8 mouse cellular contexts compared by ENCODE assay signal in genomic region chr16:91646681-91647419, GRCm38 (mm10). TPM values are rescaled to one million over a fixed set of nuclear protein-coding genes. Genes with fewer than 3 reads are reported as not detected.
DNase-seq lines count a peak whose midpoint lies in the region; ATAC-seq lines count a peak whose summit lies in the region.

Gene Gart (minus strand): TSS chr16:91646952.

- ATAC-seq in hindbrain, embryonic 16.5 days: peak; percentile 91

- peak; percentile 94 for DNase-seq in T-cell, adult 2 months (ENCODE audit: low spot score)
- DNase-seq in cerebellum, postnatal 36 days: peak; percentile 90 to 95
- peak; percentile 95 for DNase-seq in gastrocnemius, adult 18-20 months (ENCODE audit: low spot score)
- peak; percentile 93 for DNase-seq in left cerebral cortex, adult 18-20 months (ENCODE audit: low spot score in 2 of 2)
- peak; percentile 96 for DNase-seq in right cerebral cortex, adult 18-20 months
- DNase-seq in urinary bladder, postnatal 14 days (ENCODE audit: low spot score): peak; percentile 95

- peaks cover 88% of the 10 kb centered on the region for H3K79me2 ChIP-seq in macrophage (ENCODE audit: inconsistent target)

- peak within 1 kb of the TSS; percentile 80 for H3K4me2 ChIP-seq in hindbrain, embryonic 16.5 days (ENCODE audit: low read length)

- H3K9me3 ChIP-seq in hindbrain, embryonic 16.5 days (ENCODE audit: control insufficient read depth, low read length): no peaks in the 10 kb centered on the region

- H3K4me1 ChIP-seq in hindbrain, embryonic 16.5 days (ENCODE audit: control insufficient read depth, insufficient read depth, low read depth, low read length): peaks cover 14% of the 10 kb centered on the region

- peak within 1 kb of the TSS; percentile 100 for H3K27ac ChIP-seq in hindbrain, embryonic 16.5 days (ENCODE audit: low read depth, low read length)
- peak within 1 kb of the TSS; percentile 99 for H3K27ac ChIP-seq in macrophage

- under 1% methylated on average over 56 of the region's 59 CpGs for WGBS in hindbrain, embryonic 16.5 days
- under 1% methylated on average over 57 of the region's 59 CpGs for WGBS in macrophage (ENCODE audit: missing documents)

- H3K9ac ChIP-seq in hindbrain, embryonic 16.5 days (ENCODE audit: low read depth, low read length): peak within 1 kb of the TSS; percentile 84

- peak within 1 kb of the TSS; percentile 81 for H3K4me3 ChIP-seq in hindbrain, embryonic 16.5 days (ENCODE audit: low read length)
- H3K4me3 ChIP-seq in macrophage (ENCODE audit: inconsistent target): peak within 1 kb of the TSS; percentile 87

- H3K36me3 ChIP-seq in hindbrain, embryonic 16.5 days (ENCODE audit: control insufficient read depth, insufficient read depth, low read length): peaks cover under 1% of the 10 kb centered on the region
- peaks cover 5% of the 10 kb centered on the region for H3K36me3 ChIP-seq in macrophage (ENCODE audit: inconsistent target)

- no peaks in the 10 kb centered on the region for H3K27me3 ChIP-seq in hindbrain, embryonic 16.5 days (replicated peaks; ENCODE audit: control insufficient read depth, insufficient read depth, low read length)

RNA-seq across cellular contexts. Expression of gene Gart, which starts in this region (rescaled TPM):
- total RNA-seq in gastrocnemius, adult 18-20 months (2021): 10 to 100 TPM; 60.8 to 64.6 TPM
- 58.6 and 61.2 TPM in 2 replicates for polyA plus RNA-seq in hindbrain, embryonic 16.5 days (2015; fragmentation: Nextera tagmentation; extraction: Ambion mirVana)
- total RNA-seq in left cerebral cortex, adult 18-20 months (2021): 10 to 100 TPM; 53.0 TPM
- 10 to 100 TPM in 24 of 26 experiments, 1 to 10 TPM in 2; 4.2 to 55.6 (median 24.0) TPM for total RNA-seq in macrophage (2018; cell fraction: chromatin; rRNA removed)
- 10 to 100 TPM; 20.1 to 46.3 (median 32.6) TPM for total RNA-seq in macrophage (2018; cell fraction: cytosol; rRNA removed)
- total RNA-seq in macrophage (2018; cell fraction: nucleus; rRNA removed): 10 to 100 TPM; 12.5 to 83.1 (median 29.6) TPM
- 25.7 to 72.6 TPM (median 28.7 TPM) in 3 replicates for polyA plus RNA-seq in macrophage (2018)

Comparison
In these comparisons a context has a peak if more than half of its experiments do, and no peak if none do; other contexts are left out.
1. Peak in every context shown above with its lines: DNase-seq, ATAC-seq, H3K4me3 ChIP-seq and H3K27ac ChIP-seq.